Mouse (Mus musculus): ENCODE results near the gene Tln1.

DNA sequence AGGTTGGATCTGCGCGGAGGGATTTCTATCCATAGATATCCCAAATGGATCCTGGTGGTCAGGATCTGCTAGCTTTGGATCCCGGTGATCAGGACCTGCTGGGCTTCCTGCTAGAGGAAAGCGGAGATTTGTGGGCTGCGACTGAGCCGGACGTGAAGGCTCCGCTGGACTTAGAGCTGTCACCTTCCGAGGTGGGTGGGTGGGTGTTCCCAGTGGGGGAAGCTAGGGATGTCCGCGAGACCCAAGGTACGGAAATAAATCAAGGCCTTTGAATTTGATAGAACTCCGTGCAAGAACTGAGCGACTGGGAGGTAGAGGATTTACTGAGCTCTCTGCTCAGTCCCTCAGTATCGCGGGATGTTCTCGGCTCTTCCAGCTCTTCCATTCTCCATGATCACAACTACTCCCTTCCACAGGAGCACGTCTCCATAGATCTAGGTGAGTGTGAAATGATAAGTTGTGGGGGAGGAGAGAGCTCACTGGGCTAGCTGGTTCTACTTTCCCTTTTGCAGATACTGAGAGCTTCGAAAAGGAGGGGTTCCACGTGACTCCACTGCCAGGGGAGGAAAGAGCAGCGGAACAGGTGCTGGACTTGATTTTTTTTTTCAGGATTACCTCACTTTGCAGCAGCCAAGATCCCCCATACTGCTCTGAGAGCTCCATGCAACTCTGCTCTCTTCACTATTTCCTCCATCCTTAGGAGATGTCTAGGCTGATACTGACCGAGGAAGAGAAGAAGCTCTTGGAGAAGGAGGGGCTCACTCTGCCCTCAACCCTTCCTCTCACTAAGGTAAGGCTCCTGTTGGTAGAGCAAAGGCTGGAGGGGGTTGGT is 494 bp upstream of the Tln1 start:
- TF ChIP-seq CTCF (IDR thresholded peaks at IDR 0.05; ENCODE audit: low read depth) (no peak), EP300 (IDR thresholded peaks at IDR 0.05; ENCODE audit: low read depth) (no peak)

All from heart, postnatal 0 days (tissue).